8 mouse cellular contexts compared by ENCODE assay signal in the genomic region with DNA sequence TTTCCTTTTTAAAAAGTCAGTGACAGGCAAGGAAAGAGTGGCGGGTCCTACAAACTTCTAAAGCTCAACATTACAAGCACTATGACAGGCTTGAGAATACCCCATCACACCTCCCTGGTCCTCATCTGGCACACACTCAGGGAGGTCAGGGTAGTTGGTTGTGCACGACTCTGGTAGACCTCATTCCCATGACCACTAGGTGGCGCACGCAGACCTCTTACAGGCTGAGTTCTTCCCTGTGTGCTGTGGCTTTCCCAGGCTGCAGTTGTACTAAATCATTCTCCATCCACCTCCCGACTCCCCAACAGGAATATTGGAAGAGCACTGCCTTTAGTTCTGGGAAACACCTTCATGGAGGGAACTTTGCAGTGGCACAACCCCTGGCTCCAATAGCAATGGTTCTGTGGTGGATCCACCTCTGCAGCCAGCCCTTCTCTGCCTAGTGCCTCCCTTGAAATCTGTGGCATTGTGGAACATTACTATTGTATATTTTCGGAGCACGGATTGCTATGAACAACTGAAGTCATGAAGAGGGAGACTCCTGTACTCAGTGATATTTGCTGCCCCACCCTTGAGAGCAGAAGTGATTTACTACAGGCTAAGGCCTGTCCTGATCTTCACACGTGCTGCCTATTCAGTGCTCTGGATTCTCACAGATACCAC. TPM values are rescaled to one million over a fixed set of nuclear protein-coding genes. Genes with fewer than 3 reads are reported as not detected.
A peak's percentile ranks its signal among the peaks of the same experiment; 100 is the strongest.
DNase-seq lines count a peak whose midpoint lies in the region; ATAC-seq and TF ChIP-seq lines count a peak whose summit lies in the region.

No protein-coding gene starts in this region.

- no peaks in the 10 kb centered on the region for H3K4me1 ChIP-seq in ES-E14 (ENCODE audit: control insufficient read depth in 2 of 2, insufficient read depth in 2 of 2, low read length in 2 of 2, poor library complexity in 1 of 2)
- H3K4me1 ChIP-seq in forebrain, embryonic 16.5 days (replicated peaks; ENCODE audit: control insufficient read depth, insufficient read depth, low read length): no peaks in the 10 kb centered on the region
- peaks cover 7% of the 10 kb centered on the region; the same call in 1 of the 2 replicates for H3K4me1 ChIP-seq in neural tube, embryonic 15.5 days

- H3K4me2 ChIP-seq in forebrain, embryonic 16.5 days (ENCODE audit: low read length): no peak overlapping the region
- H3K4me2 ChIP-seq in neural tube, embryonic 15.5 days: no peak overlapping the region

- no peak overlapping the region for H3K9ac ChIP-seq in ES-E14 (ENCODE audit: insufficient read depth, low read depth, low read length, poor library complexity, severe bottlenecking)
- no peak overlapping the region for H3K9ac ChIP-seq in forebrain, embryonic 16.5 days (replicated peaks; ENCODE audit: low read depth, low read length)
- H3K9ac ChIP-seq in neural tube, embryonic 15.5 days (replicated peaks): 0 out of 2 replicates have a peak overlapping the region, but pooled peaks have one; percentile 23

- no peak overlapping the region for H3K27ac ChIP-seq in ES-E14 (ENCODE audit: insufficient read depth, low read depth, low read length, poor library complexity, severe bottlenecking)
- no peak overlapping the region for H3K27ac ChIP-seq in forebrain, embryonic 16.5 days (ENCODE audit: low read length)
- no peak overlapping the region for H3K27ac ChIP-seq in neural tube, embryonic 15.5 days (replicated peaks)

- no peak overlapping the region for H3K4me3 ChIP-seq in ES-E14 (ENCODE audit: insufficient read depth in 1 of 2, low read depth in 1 of 2, low read length in 2 of 2, poor library complexity in 1 of 2, severe bottlenecking in 1 of 2)
- no peak overlapping the region for H3K4me3 ChIP-seq in forebrain, embryonic 16.5 days (replicated peaks; ENCODE audit: low read length)
- no peak overlapping the region for H3K4me3 ChIP-seq in neural tube, embryonic 15.5 days (replicated peaks)

- in situ Hi-C loops in ES-E14 (cut with MboI; ENCODE audit: low sequenced_read_pairs in 2 of 2, unreplicated experiment in 2 of 2): loop anchor here in 1 of 2 experiments (10.0 kb wide), 1 partner anchor 171 kb away; the partner anchor contains the start of gene Serpinb1b

- intact Hi-C loops in heart, postnatal 36 days (cut with DNase I): loop anchor here (1.0 to 5.0 kb wide), 4 partner anchors 62 to 859 kb away; partner anchors contain the start of gene Serpinb6b

- 36% methylated on average over 8 of the region's 8 CpGs for WGBS in forebrain, embryonic 16.5 days
- WGBS in neural tube, embryonic 15.5 days: 32% methylated on average over 8 of the region's 8 CpGs

- H3K9me3 ChIP-seq in ES-E14 (ENCODE audit: control insufficient read depth, insufficient read depth, low read depth, low read length): no peaks in the 10 kb centered on the region
- H3K9me3 ChIP-seq in forebrain, embryonic 16.5 days (ENCODE audit: control insufficient read depth, low read length): no peaks in the 10 kb centered on the region
- no peaks in the 10 kb centered on the region for H3K9me3 ChIP-seq in neural tube, embryonic 15.5 days (replicated peaks)

- peak; percentile 97 for ATAC-seq in forebrain, embryonic 16.5 days
- ATAC-seq in neural tube, embryonic 15.5 days (ENCODE audit: low FRiP score): peak; percentile 98

- H3K27me3 ChIP-seq in forebrain, embryonic 16.5 days (replicated peaks; ENCODE audit: control insufficient read depth, insufficient read depth, low read length): no peaks in the 10 kb centered on the region
- H3K27me3 ChIP-seq in neural tube, embryonic 15.5 days (replicated peaks): no peaks in the 10 kb centered on the region

- DNase-seq in ES-E14 (ENCODE audit: low read depth, low spot score): peak; percentile 90
- peak; percentile 69 for DNase-seq in cerebellum, adult 11-12 months
- peak; percentile 91 to 94 for DNase-seq in heart, postnatal 36 days
- DNase-seq in layer of hippocampus, adult 18-20 months (ENCODE audit: low spot score in 2 of 2): peak; percentile 82 to 95
- peak; percentile 90 to 91 for DNase-seq in lung, adult 18-20 months
- DNase-seq in testis, postnatal 10 days (ENCODE audit: low spot score): peak; percentile 97

- no peaks in the 10 kb centered on the region for H3K36me3 ChIP-seq in ES-E14 (ENCODE audit: control insufficient read depth, insufficient read depth, low read length, poor library complexity, severe bottlenecking)
- no peaks in the 10 kb centered on the region for H3K36me3 ChIP-seq in forebrain, embryonic 16.5 days (ENCODE audit: control insufficient read depth, insufficient read depth)
- no peaks in the 10 kb centered on the region for H3K36me3 ChIP-seq in neural tube, embryonic 15.5 days

TF ChIP-seq in ES-E14, 5 proteins besides CTCF, POLR2A, EP300 and RAD21:
- peak; percentile 84 for TF ChIP-seq ZC3H11A (IDR thresholded peaks at IDR 0.05; ENCODE audit: borderline replicate concordance, low read depth, low read length)
- no peak for TF ChIP-seq HCFC1 (IDR thresholded peaks at IDR 0.05; ENCODE audit: borderline replicate concordance, insufficient read depth, low read length)
TF ChIP-seq in ES-E14: peak in this region for 1.

RNA-seq across cellular contexts. Expression of gene Serpinb1c, which starts 5.3 kb away (rescaled TPM):
- total RNA-seq in ES-E14 (2012; rRNA removed): not detected in 2 replicates
- not detected in 2 replicates for polyA plus RNA-seq in forebrain, embryonic 16.5 days (2015; fragmentation: Nextera tagmentation; extraction: Ambion mirVana)
- total RNA-seq in heart, postnatal 36 days (2021): 1 to 10 TPM; 2.1 to 2.6 TPM
- total RNA-seq in layer of hippocampus, adult 18-20 months (2021): not detected
- polyA plus RNA-seq in neural tube, embryonic 15.5 days (2015; fragmentation: Nextera tagmentation; extraction: Ambion mirVana): 0.20 TPM in 1 of 2 replicates, not detected in the other

RNA-seq across cellular contexts. Expression of gene Serpinb1a, which starts 52.4 kb away (rescaled TPM):
- total RNA-seq in ES-E14 (2012; rRNA removed): 2.2 and 2.3 TPM in 2 replicates
- polyA plus RNA-seq in forebrain, embryonic 16.5 days (2015; fragmentation: Nextera tagmentation; extraction: Ambion mirVana): 1.5 and 1.6 TPM in 2 replicates
- 1 to 10 TPM; 6.5 to 7.4 TPM for total RNA-seq in heart, postnatal 36 days (2021)
- total RNA-seq in layer of hippocampus, adult 18-20 months (2021): 1 to 10 TPM; 6.6 to 7.0 TPM
- 3.3 and 18.5 TPM in 2 replicates for polyA plus RNA-seq in neural tube, embryonic 15.5 days (2015; fragmentation: Nextera tagmentation; extraction: Ambion mirVana)
